Mouse (Mus musculus) adrenal gland, postnatal 0 days (tissue): ENCODE data around the gene Pik3cb. TPM values are rescaled to one million over a fixed set of nuclear protein-coding genes. Genes with fewer than 3 reads are reported as not detected.

ENCODE experiments used
- polyA plus RNA-seq: library from polyadenylated mRNA; unstranded; fragments of >200 nt; fragmentation: Nextera tagmentation; extraction: Ambion mirVana; gene quantifications from 2 replicates; pipeline ENCODE4 v1.2.1, GENCODE M21; 2015

Gene Pik3cb
- 0.85 and 1.3 TPM in 2 replicates for polyA plus RNA-seq

DNA sequence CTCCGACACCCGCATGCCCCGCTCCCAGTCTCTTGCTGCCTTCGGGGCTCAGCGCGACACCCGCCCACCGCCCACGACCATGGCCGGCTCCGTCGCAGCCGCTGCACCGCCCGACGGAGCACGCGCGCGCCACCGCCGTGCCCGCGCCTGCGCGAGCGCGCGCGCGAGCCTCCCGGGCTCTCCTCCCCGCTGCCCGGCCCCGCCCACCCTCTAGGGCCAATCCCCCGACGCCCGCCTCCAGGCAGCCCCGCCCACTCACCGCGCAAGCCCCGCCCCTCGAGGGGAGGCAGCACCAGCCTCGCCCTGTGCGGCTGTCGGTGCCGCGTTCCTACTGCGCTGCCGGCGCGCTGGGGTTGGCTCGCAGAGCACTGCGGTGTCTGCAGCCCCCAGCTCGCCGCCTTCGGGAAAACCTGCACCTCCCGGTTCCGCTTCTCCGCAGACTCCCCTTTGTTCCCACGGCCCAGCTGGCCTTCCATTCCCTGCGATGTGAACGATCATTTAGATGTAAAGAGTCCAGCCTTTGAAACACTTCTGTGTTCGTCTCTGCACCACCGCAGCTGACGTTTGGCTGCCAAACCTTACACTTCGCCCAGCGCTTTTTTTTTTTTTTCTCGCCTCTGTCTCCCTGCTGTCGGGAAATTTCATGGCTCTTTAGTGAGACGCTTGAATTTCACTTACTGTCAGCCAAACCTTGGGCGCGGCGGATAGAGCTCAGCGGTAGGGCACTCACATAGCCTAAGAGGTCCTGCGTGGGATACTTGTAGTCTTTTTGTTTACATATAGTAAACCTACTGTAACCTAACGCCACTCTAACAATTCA lies at the start of gene Pik3cb:
TSS of gene Pik3cb (minus strand) at position 559 of the 820 bp plus-strand sequence.

DNA sequence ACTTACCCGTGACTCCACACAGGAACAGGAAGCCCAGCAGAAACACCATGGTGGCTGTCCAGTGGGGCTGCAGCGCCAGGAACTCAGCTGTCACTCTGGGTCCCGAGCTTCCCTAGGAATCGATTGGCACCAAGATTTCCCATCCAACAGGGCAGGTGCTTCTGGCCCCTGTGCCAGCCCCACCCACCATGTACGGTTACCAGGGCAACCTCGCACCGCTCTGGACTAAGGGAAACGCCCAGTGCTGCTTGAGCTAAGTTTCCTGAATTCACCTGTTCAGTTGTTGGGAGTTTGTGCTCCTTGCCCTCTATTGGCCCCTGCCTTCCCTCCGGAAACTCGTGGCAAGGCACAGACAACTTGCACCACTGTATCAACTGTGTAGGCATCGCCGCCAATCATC lies 104.8 kb downstream of the Pik3cb start, which contains the start of gene Gm1123:
TSS of gene Gm1123 (minus strand) at position 141 of the 400 bp plus-strand sequence.

Other genes with a start within 250 kb of the Pik3cb start
- gene 7420426K07Rik, start 237.5 kb downstream of the Pik3cb start, polyA plus RNA-seq = not detected in 2 replicates
- not detected in 2 replicates for gene Foxl2, start 185.3 kb downstream of the Pik3cb start, polyA plus RNA-seq
- 37.4 and 48.3 TPM in 2 replicates for gene Faim, start 154.2 kb downstream of the Pik3cb start, polyA plus RNA-seq
- gene Gm1123, start 104.9 kb downstream of the Pik3cb start, polyA plus RNA-seq = 0.11 and 0.60 TPM in 2 replicates
- not detected in 2 replicates for gene Faiml, start 96.6 kb upstream of the Pik3cb start, polyA plus RNA-seq
- gene Cep70, start 102.7 kb upstream of the Pik3cb start, polyA plus RNA-seq = 18.6 and 18.7 TPM in 2 replicates
- gene Esyt3, start 217.9 kb upstream of the Pik3cb start, polyA plus RNA-seq = 0.57 and 0.66 TPM in 2 replicates